Mouse (Mus musculus) liver, postnatal 0 days (tissue): ENCODE measurements at regions not wholly inside any gene's neighbourhood (a gene's known extent, or its start where the extent isn't known, plus 50 kb on each side); places are given as distances from the start of the nearest gene placed in this dataset.

ENCODE experiments used
- CTCF ChIP-seq: sonication (generic); IDR thresholded peaks from 2 replicates; pipeline ENCODE4 v1.5.1; 2016; ENCODE audit warnings: antibody characterized with exemption, low read depth
- EP300 ChIP-seq: IDR thresholded peaks from 2 replicates; pipeline ENCODE4 v1.6.1; 2016; ENCODE audit warnings: antibody characterized with exemption, low read depth, mild to moderate bottlenecking

DNA sequence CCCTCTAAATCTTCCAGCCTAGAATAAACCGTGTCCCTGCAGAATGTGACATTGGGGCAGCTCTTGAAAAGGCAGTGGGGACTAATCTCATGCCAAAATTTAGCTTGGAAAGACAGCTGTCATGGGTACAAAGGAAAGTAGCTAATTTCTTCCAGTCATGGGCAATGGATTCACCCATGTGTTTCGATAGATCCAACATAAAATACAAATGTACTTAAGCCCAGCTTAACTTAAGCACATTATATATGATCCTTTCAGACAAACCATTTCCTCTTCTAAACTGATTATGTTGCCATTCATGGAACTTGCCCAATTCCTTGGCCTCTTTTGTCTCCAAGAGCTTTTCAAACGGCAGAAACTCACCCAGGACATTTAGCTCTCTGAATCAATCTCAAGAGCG is 970.5 kb downstream of the Defb40 start:
- TF ChIP-seq CTCF (no peak), EP300 (no peak)
